Mouse (Mus musculus): ENCODE measurements around the gene Usp36. TPM values are rescaled to one million over a fixed set of nuclear protein-coding genes. Genes with fewer than 3 reads are reported as not detected.

Usp36 gene
- polyA plus RNA-seq (2015; fragmentation: Nextera tagmentation; extraction: Ambion mirVana) = 13.5 and 14.2 TPM in 2 replicates

- WGBS = 1% methylated on average over 68 of the region's 68 CpGs
- H3K27me3 ChIP-seq (ENCODE audit: control insufficient read depth, insufficient read depth, low read length) = no peaks in the 10 kb centered on the region
Measured at GRCm38 (mm10) chr11:118289999-118290889, at the start of gene Usp36. Gene Usp36 (minus strand): TSS chr11:118290244.

GRCm38 (mm10) chr11:118337491-118338168 is 47.6 kb upstream of the Usp36 start:
- Histone ChIP-seq H3K4me1 (ENCODE audit: control insufficient read depth, insufficient read depth, low read length) (peaks cover 10% of the 10 kb centered on the region), H3K27me3 (ENCODE audit: control insufficient read depth, insufficient read depth, low read length) (no peaks in the 10 kb centered on the region), H3K27ac (ENCODE audit: low read length) (no peak overlapping the region; the same call in 1 of the 2 replicates), H3K9ac (ENCODE audit: low read length) (no peak overlapping the region), H3K4me3 (ENCODE audit: low read length) (no peak overlapping the region), H3K9me3 (replicated peaks; ENCODE audit: control insufficient read depth, low read length) (no peaks in the 10 kb centered on the region), H3K4me2 (ENCODE audit: low read depth, low read length) (no peak overlapping the region), H3K36me3 (ENCODE audit: control insufficient read depth, insufficient read depth) (peaks cover 4% of the 10 kb centered on the region; the same call in 1 of the 2 replicates)
- WGBS = 56% methylated on average over 8 of the region's 8 CpGs
- no peak for ATAC-seq (replicated peaks; ENCODE audit: extremely low read depth, insufficient read depth, low FRiP score)

More at GRCm38 (mm10) chr11:118289999-118290889, at the start of gene Usp36:
- peak within 1 kb of the TSS; percentile 84 for H3K27ac ChIP-seq (ENCODE audit: low read length)
- ATAC-seq (replicated peaks; ENCODE audit: extremely low read depth, insufficient read depth, low FRiP score) = peak; percentile 99
- peaks cover 6% of the 10 kb centered on the region for H3K36me3 ChIP-seq (ENCODE audit: control insufficient read depth, insufficient read depth)
- H3K9me3 ChIP-seq (replicated peaks; ENCODE audit: control insufficient read depth, low read length) = no peaks in the 10 kb centered on the region
- peak within 1 kb of the TSS; percentile 87 for H3K9ac ChIP-seq (ENCODE audit: low read length)
- H3K4me3 ChIP-seq (ENCODE audit: low read length) = peak within 1 kb of the TSS; percentile 70
- peaks cover 12% of the 10 kb centered on the region for H3K4me1 ChIP-seq (ENCODE audit: control insufficient read depth, insufficient read depth, low read length)
- peak within 1 kb of the TSS; percentile 83 for H3K4me2 ChIP-seq (ENCODE audit: low read depth, low read length)

- H3K27me3 ChIP-seq (ENCODE audit: control insufficient read depth, insufficient read depth, low read length) = no peaks in the 10 kb centered on the region
- no peak overlapping the region for H3K9ac ChIP-seq (ENCODE audit: low read length)
- no peaks in the 10 kb centered on the region for H3K4me1 ChIP-seq (ENCODE audit: control insufficient read depth, insufficient read depth, low read length)
- H3K4me3 ChIP-seq (ENCODE audit: low read length) = no peak overlapping the region
- H3K27ac ChIP-seq (ENCODE audit: low read length) = no peak overlapping the region
- H3K36me3 ChIP-seq (ENCODE audit: control insufficient read depth, insufficient read depth) = peaks cover 11% of the 10 kb centered on the region
- no peak overlapping the region for H3K4me2 ChIP-seq (ENCODE audit: low read depth, low read length)
- ATAC-seq (replicated peaks; ENCODE audit: extremely low read depth, insufficient read depth, low FRiP score) = no peak
- WGBS = 83% methylated on average over 17 of the region's 17 CpGs
- H3K9me3 ChIP-seq (replicated peaks; ENCODE audit: control insufficient read depth, low read length) = no peaks in the 10 kb centered on the region
Measured at GRCm38 (mm10) chr11:118333431-118333830, 43.4 kb upstream of the Usp36 start.

GRCm38 (mm10) chr11:118332376-118332775 is 42.3 kb upstream of the Usp36 start:
- H3K4me1 ChIP-seq (ENCODE audit: control insufficient read depth, insufficient read depth, low read length) = peaks cover 5% of the 10 kb centered on the region
- WGBS = 86% methylated on average over 11 of the region's 11 CpGs
- no peak overlapping the region for H3K9ac ChIP-seq (ENCODE audit: low read length)
- H3K4me2 ChIP-seq (ENCODE audit: low read depth, low read length) = no peak overlapping the region
- peaks cover 11% of the 10 kb centered on the region for H3K36me3 ChIP-seq (ENCODE audit: control insufficient read depth, insufficient read depth)
- no peaks in the 10 kb centered on the region for H3K27me3 ChIP-seq (ENCODE audit: control insufficient read depth, insufficient read depth, low read length)
- H3K4me3 ChIP-seq (ENCODE audit: low read length) = no peak overlapping the region
- no peak overlapping the region for H3K27ac ChIP-seq (ENCODE audit: low read length)
- no peak for ATAC-seq (replicated peaks; ENCODE audit: extremely low read depth, insufficient read depth, low FRiP score)
- no peaks in the 10 kb centered on the region for H3K9me3 ChIP-seq (replicated peaks; ENCODE audit: control insufficient read depth, low read length)

- Histone ChIP-seq H3K9me3 (replicated peaks; ENCODE audit: control insufficient read depth, low read length) (no peaks in the 10 kb centered on the region), H3K4me1 (ENCODE audit: control insufficient read depth, insufficient read depth, low read length) (peaks cover 6% of the 10 kb centered on the region), H3K27me3 (ENCODE audit: control insufficient read depth, insufficient read depth, low read length) (no peaks in the 10 kb centered on the region), H3K9ac (ENCODE audit: low read length) (no peak overlapping the region), H3K27ac (ENCODE audit: low read length) (no peak overlapping the region), H3K4me2 (ENCODE audit: low read depth, low read length) (no peak overlapping the region), H3K36me3 (ENCODE audit: control insufficient read depth, insufficient read depth) (peaks cover 11% of the 10 kb centered on the region), H3K4me3 (ENCODE audit: low read length) (no peak overlapping the region)
- no peak for ATAC-seq (replicated peaks; ENCODE audit: extremely low read depth, insufficient read depth, low FRiP score)
- WGBS = 90% methylated on average over 16 of the region's 16 CpGs
Measured at GRCm38 (mm10) chr11:118330777-118331176, 40.7 kb upstream of the Usp36 start.

- peaks cover 11% of the 10 kb centered on the region for H3K36me3 ChIP-seq (ENCODE audit: control insufficient read depth, insufficient read depth)
- H3K4me2 ChIP-seq (ENCODE audit: low read depth, low read length) = no peak overlapping the region
- H3K9me3 ChIP-seq (replicated peaks; ENCODE audit: control insufficient read depth, low read length) = no peaks in the 10 kb centered on the region
- H3K27me3 ChIP-seq (ENCODE audit: control insufficient read depth, insufficient read depth, low read length) = no peaks in the 10 kb centered on the region
- no peak overlapping the region for H3K4me3 ChIP-seq (ENCODE audit: low read length)
- no peak overlapping the region for H3K27ac ChIP-seq (ENCODE audit: low read length)
- peaks cover 6% of the 10 kb centered on the region for H3K4me1 ChIP-seq (ENCODE audit: control insufficient read depth, insufficient read depth, low read length)
- 92% methylated on average over 14 of the region's 14 CpGs for WGBS
- no peak for ATAC-seq (replicated peaks; ENCODE audit: extremely low read depth, insufficient read depth, low FRiP score)
- no peak overlapping the region for H3K9ac ChIP-seq (ENCODE audit: low read length)
Measured at GRCm38 (mm10) chr11:118330361-118330760, 40.3 kb upstream of the Usp36 start.

GRCm38 (mm10) chr11:118328947-118329346 is 38.9 kb upstream of the Usp36 start:
- H3K9me3 ChIP-seq (replicated peaks; ENCODE audit: control insufficient read depth, low read length) = no peaks in the 10 kb centered on the region
- H3K4me3 ChIP-seq (ENCODE audit: low read length) = no peak overlapping the region
- H3K36me3 ChIP-seq (ENCODE audit: control insufficient read depth, insufficient read depth) = peaks cover 11% of the 10 kb centered on the region
- 83% methylated on average over 5 of the region's 5 CpGs for WGBS
- H3K4me1 ChIP-seq (ENCODE audit: control insufficient read depth, insufficient read depth, low read length) = peaks cover 11% of the 10 kb centered on the region
- ATAC-seq (replicated peaks; ENCODE audit: extremely low read depth, insufficient read depth, low FRiP score) = no peak
- H3K4me2 ChIP-seq (ENCODE audit: low read depth, low read length) = no peak overlapping the region
- H3K27ac ChIP-seq (ENCODE audit: low read length) = no peak overlapping the region
- H3K27me3 ChIP-seq (ENCODE audit: control insufficient read depth, insufficient read depth, low read length) = no peaks in the 10 kb centered on the region
- no peak overlapping the region for H3K9ac ChIP-seq (ENCODE audit: low read length)

GRCm38 (mm10) chr11:118328511-118328910 is 38.5 kb upstream of the Usp36 start:
- Histone ChIP-seq H3K36me3 (ENCODE audit: control insufficient read depth, insufficient read depth) (peaks cover 11% of the 10 kb centered on the region), H3K27ac (ENCODE audit: low read length) (no peak overlapping the region; the same call in 1 of the 2 replicates), H3K4me1 (ENCODE audit: control insufficient read depth, insufficient read depth, low read length) (peaks cover 11% of the 10 kb centered on the region), H3K27me3 (ENCODE audit: control insufficient read depth, insufficient read depth, low read length) (no peaks in the 10 kb centered on the region), H3K4me3 (ENCODE audit: low read length) (no peak overlapping the region), H3K9ac (ENCODE audit: low read length) (no peak overlapping the region), H3K4me2 (ENCODE audit: low read depth, low read length) (no peak overlapping the region), H3K9me3 (replicated peaks; ENCODE audit: control insufficient read depth, low read length) (no peaks in the 10 kb centered on the region)
- ATAC-seq (replicated peaks; ENCODE audit: extremely low read depth, insufficient read depth, low FRiP score) = no peak
- WGBS = 92% methylated on average over 6 of the region's 6 CpGs
